Mouse (Mus musculus): Measurements from ENCODE around the gene Best2. TPM values are rescaled to one million over a fixed set of nuclear protein-coding genes. Genes with fewer than 3 reads are reported as not detected.

The Best2 gene
- polyA plus RNA-seq, 1 experiment from 2014 or later = 0.29 TPM

GRCm38 (mm10) chr8:84963952-84964351 lies 50.4 kb downstream of the Best2 start:
- no peak overlapping the region for H3K4me2 ChIP-seq (replicated peaks; ENCODE audit: low read depth, low read length)
- H3K36me3 ChIP-seq (ENCODE audit: control insufficient read depth, insufficient read depth, low read length) = no peaks in the 10 kb centered on the region; the same call in 1 of the 2 replicates
- H3K27ac ChIP-seq (ENCODE audit: low read length) = no peak overlapping the region
- no peak overlapping the region for H3K4me3 ChIP-seq (ENCODE audit: low read depth, low read length)
- peaks cover 17% of the 10 kb centered on the region for H3K4me1 ChIP-seq (ENCODE audit: control insufficient read depth, insufficient read depth, low read length)
- ATAC-seq (ENCODE audit: insufficient number of reproducible peaks, insufficient read depth, low FRiP score, low read depth) = no peak
- H3K9ac ChIP-seq (replicated peaks; ENCODE audit: low read depth, low read length) = no peak overlapping the region
- H3K27me3 ChIP-seq (ENCODE audit: control insufficient read depth, insufficient read depth, low read length) = no peaks in the 10 kb centered on the region
- H3K9me3 ChIP-seq (ENCODE audit: control insufficient read depth, low read depth, low read length) = no peaks in the 10 kb centered on the region
- WGBS = 85% methylated on average over 4 of the region's 4 CpGs

GRCm38 (mm10) chr8:84959811-84960210 lies 54.5 kb downstream of the Best2 start:
- peaks cover 8% of the 10 kb centered on the region; the same call in 1 of the 2 replicates for H3K36me3 ChIP-seq (ENCODE audit: control insufficient read depth, insufficient read depth, low read length)
- no peak for ATAC-seq (ENCODE audit: insufficient number of reproducible peaks, insufficient read depth, low FRiP score, low read depth)
- WGBS = 94% methylated on average over 7 of the region's 7 CpGs
- H3K27ac ChIP-seq (ENCODE audit: low read length) = no peak overlapping the region
- no peak overlapping the region for H3K4me2 ChIP-seq (replicated peaks; ENCODE audit: low read depth, low read length)
- H3K9ac ChIP-seq (replicated peaks; ENCODE audit: low read depth, low read length) = no peak overlapping the region
- H3K4me1 ChIP-seq (ENCODE audit: control insufficient read depth, insufficient read depth, low read length) = no peaks in the 10 kb centered on the region
- H3K4me3 ChIP-seq (ENCODE audit: low read depth, low read length) = no peak overlapping the region
- H3K9me3 ChIP-seq (ENCODE audit: control insufficient read depth, low read depth, low read length) = no peaks in the 10 kb centered on the region
- no peaks in the 10 kb centered on the region for H3K27me3 ChIP-seq (ENCODE audit: control insufficient read depth, insufficient read depth, low read length)

Small RNAs within 50 kb of the gene (microRNA-seq; reads per million reads assigned to microRNA genes)
- gene Mir7070 = 1.6 reads per million

Other genes with a start within 250 kb of the Best2 start
- gene Nfix, start 214.2 kb downstream of the Best2 start, polyA plus RNA-seq (2014; fragmentation: Nextera tagmentation; extraction: Ambion mirVana) = 37.8 and 40.5 TPM in 2 replicates
- gene Dand5, start 191.7 kb downstream of the Best2 start, polyA plus RNA-seq (2014; fragmentation: Nextera tagmentation; extraction: Ambion mirVana) = 7.1 and 7.6 TPM in 2 replicates
- gene Gadd45gip1, start 183.0 kb downstream of the Best2 start, polyA plus RNA-seq (2014; fragmentation: Nextera tagmentation; extraction: Ambion mirVana) = 49.5 and 50.5 TPM in 2 replicates
- gene Rad23a, start 173.9 kb downstream of the Best2 start, polyA plus RNA-seq (2014; fragmentation: Nextera tagmentation; extraction: Ambion mirVana) = 119 and 125 TPM in 2 replicates
- 669 and 791 TPM in 2 replicates for gene Calr, start 167.6 kb downstream of the Best2 start, polyA plus RNA-seq (2014; fragmentation: Nextera tagmentation; extraction: Ambion mirVana)
- 83.7 and 88.9 TPM in 2 replicates for gene Farsa, start 157.5 kb downstream of the Best2 start, polyA plus RNA-seq (2014; fragmentation: Nextera tagmentation; extraction: Ambion mirVana)
- 65.4 and 77.8 TPM in 2 replicates for gene Syce2, start 142.4 kb downstream of the Best2 start, polyA plus RNA-seq (2014; fragmentation: Nextera tagmentation; extraction: Ambion mirVana)
- 29.3 and 30.8 TPM in 2 replicates for gene Gcdh, start 120.6 kb downstream of the Best2 start, polyA plus RNA-seq (2014; fragmentation: Nextera tagmentation; extraction: Ambion mirVana)
- gene Klf1, start 112.6 kb downstream of the Best2 start, polyA plus RNA-seq (2014; fragmentation: Nextera tagmentation; extraction: Ambion mirVana) = 2.3 and 2.4 TPM in 2 replicates
- gene Dnase2a, start 106.0 kb downstream of the Best2 start, polyA plus RNA-seq (2014; fragmentation: Nextera tagmentation; extraction: Ambion mirVana) = 14.7 and 17.9 TPM in 2 replicates
- 2.2 and 3.2 TPM in 2 replicates for gene Mast1, start 77.2 kb downstream of the Best2 start, polyA plus RNA-seq (2014; fragmentation: Nextera tagmentation; extraction: Ambion mirVana)
- 0.20 TPM in 1 of 2 replicates, not detected in the other for gene Rtbdn, start 67.5 kb downstream of the Best2 start, polyA plus RNA-seq (2014; fragmentation: Nextera tagmentation; extraction: Ambion mirVana)
- gene Gm49661, start 45.1 kb downstream of the Best2 start, polyA plus RNA-seq (2014; fragmentation: Nextera tagmentation; extraction: Ambion mirVana) = not detected in 2 replicates
- gene Prdx2, start 44.9 kb downstream of the Best2 start, polyA plus RNA-seq (2014; fragmentation: Nextera tagmentation; extraction: Ambion mirVana) = 799 and 888 TPM in 2 replicates
- 114 and 125 TPM in 2 replicates for gene Rnaseh2a, start 44.8 kb downstream of the Best2 start, polyA plus RNA-seq (2014; fragmentation: Nextera tagmentation; extraction: Ambion mirVana)
- gene Junb, start 35.8 kb downstream of the Best2 start, polyA plus RNA-seq (2014; fragmentation: Nextera tagmentation; extraction: Ambion mirVana) = 16.9 and 23.4 TPM in 2 replicates
- 34.5 and 34.6 TPM in 2 replicates for gene Hook2, start 23.9 kb downstream of the Best2 start, polyA plus RNA-seq (2014; fragmentation: Nextera tagmentation; extraction: Ambion mirVana)
- gene Asna1, start 10.8 kb upstream of the Best2 start, polyA plus RNA-seq (2014; fragmentation: Nextera tagmentation; extraction: Ambion mirVana) = 101 and 103 TPM in 2 replicates
- 132 and 136 TPM in 2 replicates for gene Trir, start 12.3 kb upstream of the Best2 start, polyA plus RNA-seq (2014; fragmentation: Nextera tagmentation; extraction: Ambion mirVana)
- gene Tnpo2, start 22.4 kb upstream of the Best2 start, polyA plus RNA-seq (2014; fragmentation: Nextera tagmentation; extraction: Ambion mirVana) = 19.0 and 26.5 TPM in 2 replicates
- gene Fbxw9, start 45.5 kb upstream of the Best2 start, polyA plus RNA-seq (2014; fragmentation: Nextera tagmentation; extraction: Ambion mirVana) = 31.9 and 32.6 TPM in 2 replicates
- not detected in 2 replicates for gene Gm5741, start 53.5 kb upstream of the Best2 start, polyA plus RNA-seq (2014; fragmentation: Nextera tagmentation; extraction: Ambion mirVana)
- 51.9 and 53.9 TPM in 2 replicates for gene Dhps, start 57.2 kb upstream of the Best2 start, polyA plus RNA-seq (2014; fragmentation: Nextera tagmentation; extraction: Ambion mirVana)
- 144 and 153 TPM in 2 replicates for gene Wdr83os, start 66.2 kb upstream of the Best2 start, polyA plus RNA-seq (2014; fragmentation: Nextera tagmentation; extraction: Ambion mirVana)
- 45.0 and 46.4 TPM in 2 replicates for gene Wdr83, start 66.8 kb upstream of the Best2 start, polyA plus RNA-seq (2014; fragmentation: Nextera tagmentation; extraction: Ambion mirVana)
- gene Man2b1, start 68.7 kb upstream of the Best2 start, polyA plus RNA-seq (2014; fragmentation: Nextera tagmentation; extraction: Ambion mirVana) = 41.5 and 45.9 TPM in 2 replicates
- 1.7 and 2.9 TPM in 2 replicates for gene Zfp791, start 108.6 kb upstream of the Best2 start, polyA plus RNA-seq (2014; fragmentation: Nextera tagmentation; extraction: Ambion mirVana)
- gene Cks1brt, start 137.4 kb upstream of the Best2 start, polyA plus RNA-seq (2014; fragmentation: Nextera tagmentation; extraction: Ambion mirVana) = not detected in 2 replicates
- not detected in 2 replicates for gene Olfr371, start 211.5 kb upstream of the Best2 start, polyA plus RNA-seq (2014; fragmentation: Nextera tagmentation; extraction: Ambion mirVana)

Measured in stomach, embryonic 14.5 days (tissue).